Mouse (Mus musculus): ENCODE results near the gene Slc2a3.

DNA sequence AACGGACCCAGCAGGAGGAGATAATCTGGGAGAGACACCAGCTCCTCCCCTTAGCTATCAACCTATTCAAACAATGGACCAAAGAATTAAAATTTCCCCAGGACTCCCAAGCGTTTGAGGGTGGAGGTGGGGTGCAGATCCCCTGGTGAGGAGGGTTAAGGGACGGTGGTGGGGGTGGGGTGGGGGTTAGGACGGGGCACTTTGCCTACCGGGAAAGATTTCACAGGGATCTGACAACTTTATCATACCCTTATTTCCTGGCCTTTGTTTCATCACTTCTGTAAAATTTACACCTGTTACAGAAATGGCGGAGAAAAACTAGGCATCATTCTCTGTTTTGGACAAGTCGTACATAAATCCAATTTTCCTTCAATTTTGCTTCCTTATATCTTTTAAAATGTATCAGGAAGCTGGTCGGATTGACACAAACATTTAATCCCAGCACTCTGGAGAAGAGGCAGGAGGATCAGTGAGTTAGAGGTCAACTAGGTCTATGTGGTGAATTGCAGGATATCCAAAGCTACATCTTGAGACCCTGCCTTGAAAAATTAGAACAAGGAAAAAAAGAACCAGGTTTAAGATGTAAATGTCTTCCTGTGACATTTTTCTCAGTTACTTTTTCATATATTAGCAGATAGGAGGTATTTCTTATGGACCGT lies 36.0 kb downstream of the Slc2a3 start:
- TF ChIP-seq CTCF (IDR thresholded peaks at IDR 0.05; ENCODE audit: control insufficient read depth, insufficient read depth, insufficient read length), result no peak
- TF ChIP-seq USF1 (IDR thresholded peaks at IDR 0.05; ENCODE audit: low read depth), result no peak
- TF ChIP-seq MYOD1 (IDR thresholded peaks at IDR 0.05; ENCODE audit: control insufficient read depth, insufficient read length, low read depth), result no peak
- no peak for TF ChIP-seq MYOG (IDR thresholded peaks at IDR 0.05; ENCODE audit: control insufficient read depth, extremely low read depth, insufficient read length)
- TF ChIP-seq CEBPB (IDR thresholded peaks at IDR 0.05; ENCODE audit: low read depth), result no peak
